Mouse (Mus musculus): ENCODE results near the gene Dnah11. TPM values are rescaled to one million over a fixed set of nuclear protein-coding genes. Genes with fewer than 3 reads are reported as not detected.

The Dnah11 gene
- polyA plus RNA-seq (2012; rRNA removed) = 0.15 and 0.23 TPM in 2 replicates

- TF ChIP-seq POLR2A (IDR thresholded peaks at IDR 0.05; ENCODE audit: extremely low read depth, insufficient read depth, low read length) (no peak), CTCF (IDR thresholded peaks at IDR 0.05; ENCODE audit: extremely low read depth, insufficient read depth, low read length) (no peak)
- peak within 1 kb of the TSS; percentile 46 for H3K4me3 ChIP-seq (ENCODE audit: insufficient read depth, low read length)
- H3K27ac ChIP-seq (ENCODE audit: insufficient read depth, low read length) = no peak within 1 kb of the TSS
- no peaks in the 10 kb centered on the region for H3K4me1 ChIP-seq (ENCODE audit: control insufficient read depth, insufficient read depth, low read length)
Measured at GRCm38 (mm10) chr12:118198386-118199093, at the start of gene Dnah11. Dnah11 (minus strand) TSS chr12:118199043.

- H3K4me3 ChIP-seq (ENCODE audit: insufficient read depth, low read length) = no peak overlapping the region
- H3K27ac ChIP-seq (ENCODE audit: insufficient read depth, low read length) = no peak overlapping the region
- no peaks in the 10 kb centered on the region for H3K4me1 ChIP-seq (ENCODE audit: control insufficient read depth, insufficient read depth, low read length)
- TF ChIP-seq POLR2A (IDR thresholded peaks at IDR 0.05; ENCODE audit: extremely low read depth, insufficient read depth, low read length) = no peak
- no peak for TF ChIP-seq CTCF (IDR thresholded peaks at IDR 0.05; ENCODE audit: extremely low read depth, insufficient read depth, low read length)
Measured at GRCm38 (mm10) chr12:118221182-118221581, 22.3 kb upstream of the Dnah11 start.

- no peak overlapping the region for H3K4me3 ChIP-seq (ENCODE audit: insufficient read depth, low read length)
- H3K4me1 ChIP-seq (ENCODE audit: control insufficient read depth, insufficient read depth, low read length) = no peaks in the 10 kb centered on the region
- no peak overlapping the region for H3K27ac ChIP-seq (ENCODE audit: insufficient read depth, low read length)
- TF ChIP-seq POLR2A (IDR thresholded peaks at IDR 0.05; ENCODE audit: extremely low read depth, insufficient read depth, low read length) = no peak
- no peak for TF ChIP-seq CTCF (IDR thresholded peaks at IDR 0.05; ENCODE audit: extremely low read depth, insufficient read depth, low read length)
Measured at GRCm38 (mm10) chr12:118220062-118220461, 21.2 kb upstream of the Dnah11 start.

- no peaks in the 10 kb centered on the region for H3K4me1 ChIP-seq (ENCODE audit: control insufficient read depth, insufficient read depth, low read length)
- TF ChIP-seq CTCF (IDR thresholded peaks at IDR 0.05; ENCODE audit: extremely low read depth, insufficient read depth, low read length) (no peak), POLR2A (IDR thresholded peaks at IDR 0.05; ENCODE audit: extremely low read depth, insufficient read depth, low read length) (no peak)
- no peak overlapping the region for H3K4me3 ChIP-seq (ENCODE audit: insufficient read depth, low read length)
- no peak overlapping the region for H3K27ac ChIP-seq (ENCODE audit: insufficient read depth, low read length)
Measured at GRCm38 (mm10) chr12:118212163-118212562, 13.3 kb upstream of the Dnah11 start.

- TF ChIP-seq POLR2A (IDR thresholded peaks at IDR 0.05; ENCODE audit: extremely low read depth, insufficient read depth, low read length) (no peak), CTCF (IDR thresholded peaks at IDR 0.05; ENCODE audit: extremely low read depth, insufficient read depth, low read length) (no peak)
- no peak overlapping the region for H3K27ac ChIP-seq (ENCODE audit: insufficient read depth, low read length)
- no peak overlapping the region for H3K4me3 ChIP-seq (ENCODE audit: insufficient read depth, low read length)
- no peaks in the 10 kb centered on the region for H3K4me1 ChIP-seq (ENCODE audit: control insufficient read depth, insufficient read depth, low read length)
Measured at GRCm38 (mm10) chr12:118196583-118196982, 2.3 kb downstream of the Dnah11 start.

GRCm38 (mm10) chr12:118189535-118189934 is 9.3 kb downstream of the Dnah11 start:
- no peak for TF ChIP-seq CTCF (IDR thresholded peaks at IDR 0.05; ENCODE audit: extremely low read depth, insufficient read depth, low read length)
- no peak for TF ChIP-seq POLR2A (IDR thresholded peaks at IDR 0.05; ENCODE audit: extremely low read depth, insufficient read depth, low read length)
- Histone ChIP-seq H3K27ac (ENCODE audit: insufficient read depth, low read length) (no peak overlapping the region), H3K4me1 (ENCODE audit: control insufficient read depth, insufficient read depth, low read length) (no peaks in the 10 kb centered on the region), H3K4me3 (ENCODE audit: insufficient read depth, low read length) (no peak overlapping the region)

- no peak overlapping the region for H3K4me3 ChIP-seq (ENCODE audit: insufficient read depth, low read length)
- TF ChIP-seq CTCF (IDR thresholded peaks at IDR 0.05; ENCODE audit: extremely low read depth, insufficient read depth, low read length) (no peak), POLR2A (IDR thresholded peaks at IDR 0.05; ENCODE audit: extremely low read depth, insufficient read depth, low read length) (no peak)
- H3K27ac ChIP-seq (ENCODE audit: insufficient read depth, low read length) = no peak overlapping the region
- no peaks in the 10 kb centered on the region for H3K4me1 ChIP-seq (ENCODE audit: control insufficient read depth, insufficient read depth, low read length)
Measured at GRCm38 (mm10) chr12:118187663-118188062, 11.2 kb downstream of the Dnah11 start.

- no peak for TF ChIP-seq CTCF (IDR thresholded peaks at IDR 0.05; ENCODE audit: extremely low read depth, insufficient read depth, low read length)
- TF ChIP-seq POLR2A (IDR thresholded peaks at IDR 0.05; ENCODE audit: extremely low read depth, insufficient read depth, low read length) = no peak
- Histone ChIP-seq H3K27ac (ENCODE audit: insufficient read depth, low read length) (no peak overlapping the region), H3K4me1 (ENCODE audit: control insufficient read depth, insufficient read depth, low read length) (no peaks in the 10 kb centered on the region), H3K4me3 (ENCODE audit: insufficient read depth, low read length) (no peak overlapping the region)
Measured at GRCm38 (mm10) chr12:118186881-118187489, 11.9 kb downstream of the Dnah11 start.

GRCm38 (mm10) chr12:118186120-118186880 is 12.5 kb downstream of the Dnah11 start:
- Histone ChIP-seq H3K4me1 (ENCODE audit: control insufficient read depth, insufficient read depth, low read length) (no peaks in the 10 kb centered on the region), H3K27ac (ENCODE audit: insufficient read depth, low read length) (no peak overlapping the region), H3K4me3 (ENCODE audit: insufficient read depth, low read length) (no peak overlapping the region)
- TF ChIP-seq CTCF (IDR thresholded peaks at IDR 0.05; ENCODE audit: extremely low read depth, insufficient read depth, low read length) (no peak), POLR2A (IDR thresholded peaks at IDR 0.05; ENCODE audit: extremely low read depth, insufficient read depth, low read length) (no peak)

All from cortical plate, adult 2 months (tissue).